Mouse (Mus musculus) lung, postnatal 0 days (tissue): ENCODE measurements around the gene Krt90.
"Not testable (repeated sequence)": the region's sequence is repeated elsewhere in the genome, so short reads cannot be mapped to it uniquely, and the experiment has no call there.

Experiments used
- CTCF ChIP-seq: IDR thresholded peaks from 2 replicates; pipeline ENCODE4 v1.5.1; 2016; ENCODE audit warnings: antibody characterized with exemption, mild to moderate bottlenecking
- EP300 ChIP-seq: IDR thresholded peaks from 2 replicates; pipeline ENCODE4 v1.6.1; 2016; ENCODE audit warnings: antibody characterized with exemption, mild to moderate bottlenecking, control low read depth

DNA sequence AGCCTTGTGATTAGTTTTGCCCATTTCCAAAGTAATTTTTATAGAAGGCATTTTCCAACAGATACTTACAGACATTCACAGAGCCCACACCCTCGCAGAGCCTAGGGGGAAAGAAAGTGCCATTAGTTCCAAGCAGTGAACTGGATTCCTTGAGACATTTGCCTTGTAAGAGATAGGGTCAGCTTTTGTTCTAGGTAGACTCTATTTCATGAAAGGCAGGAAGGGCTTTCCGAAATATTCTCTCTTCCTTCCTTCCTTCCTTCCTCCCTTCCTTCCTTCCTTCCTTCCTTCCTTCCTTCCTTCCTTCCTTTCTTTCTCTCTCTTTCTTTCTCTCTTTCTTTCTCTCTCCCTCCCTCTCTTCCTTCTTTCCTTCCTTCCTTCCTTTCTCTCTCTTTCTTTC, 45.6 kb downstream of the Krt90 start, which contains the start of gene Gm49425:
- TF ChIP-seq CTCF, EP300: not testable (repeated sequence)
